Mouse (Mus musculus): ENCODE measurements around the gene Cep57l1. TPM values are rescaled to one million over a fixed set of nuclear protein-coding genes. Genes with fewer than 3 reads are reported as not detected.
"Not testable (repeated sequence)": the region's sequence is repeated elsewhere in the genome, so short reads cannot be mapped to it uniquely, and the experiment has no call there.

The Cep57l1 gene
- polyA plus RNA-seq, 1 experiment, result 11.8 TPM

DNA sequence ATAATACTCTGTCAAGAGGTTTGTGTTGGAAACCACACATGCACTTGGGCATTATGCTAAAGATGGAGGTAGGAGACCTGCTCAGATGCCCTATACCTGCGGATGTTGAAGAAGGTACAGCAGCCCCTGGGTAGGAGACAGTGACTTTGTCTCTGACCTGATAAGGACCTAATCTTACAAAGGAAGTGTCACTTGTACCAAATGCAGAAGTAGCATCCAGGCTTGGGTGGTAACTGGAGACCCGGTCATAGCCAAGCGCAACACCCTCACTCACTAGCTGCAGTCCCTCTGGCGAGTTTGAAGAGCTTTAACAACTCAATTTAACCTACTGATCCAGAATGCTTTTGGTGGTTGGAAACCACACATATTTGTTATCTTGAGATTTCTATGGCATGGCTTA is 18.1 kb upstream of the Cep57l1 start:
- Histone ChIP-seq H3K27ac (ENCODE audit: insufficient read depth, low read depth, low read length) (no peak overlapping the region), H3K4me1 (ENCODE audit: control insufficient read depth, insufficient read depth, low read length) (peaks cover 29% of the 10 kb centered on the region), H3K4me3 (ENCODE audit: insufficient read depth, low read length) (no peak overlapping the region)
- TF ChIP-seq POLR2A (IDR thresholded peaks at IDR 0.05; ENCODE audit: borderline replicate concordance, low read depth, low read length) (no peak), CTCF (IDR thresholded peaks at IDR 0.05; ENCODE audit: low read depth, low read length) (no peak)

DNA sequence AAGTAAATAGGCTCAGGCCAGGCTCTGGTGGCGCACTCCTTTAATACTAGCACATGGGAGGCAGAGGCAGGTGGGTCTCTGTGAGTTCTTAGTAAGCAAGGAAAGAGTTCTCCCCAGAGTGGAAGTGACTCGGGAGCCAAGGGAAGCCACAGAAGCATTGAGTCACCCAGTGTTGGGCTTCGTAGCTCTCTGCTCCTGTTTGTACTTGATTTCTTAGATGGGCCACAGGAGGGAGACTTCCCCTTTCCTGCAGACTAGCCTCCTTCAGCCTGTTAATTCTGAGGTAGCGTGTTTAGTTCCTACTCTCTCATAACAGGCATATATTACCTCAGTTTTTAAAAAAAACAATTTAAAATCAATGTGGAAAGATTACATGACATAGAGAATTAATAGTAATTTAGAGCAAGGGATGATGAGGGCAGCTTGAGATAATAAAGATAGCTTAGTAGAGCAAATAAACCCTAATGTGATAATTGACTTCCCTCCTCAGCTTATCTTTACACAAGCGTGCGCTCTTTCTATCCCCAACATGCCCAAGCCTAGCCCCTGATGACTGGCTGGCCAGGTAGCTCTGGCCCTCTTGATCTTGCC is 16.9 kb upstream of the Cep57l1 start:
- no peak overlapping the region for H3K27ac ChIP-seq (ENCODE audit: insufficient read depth, low read depth, low read length)
- no peak overlapping the region for H3K4me3 ChIP-seq (ENCODE audit: insufficient read depth, low read length)
- TF ChIP-seq POLR2A (IDR thresholded peaks at IDR 0.05; ENCODE audit: borderline replicate concordance, low read depth, low read length) (no peak), CTCF (IDR thresholded peaks at IDR 0.05; ENCODE audit: low read depth, low read length) (no peak)
- H3K4me1 ChIP-seq (ENCODE audit: control insufficient read depth, insufficient read depth, low read length), result peaks cover 29% of the 10 kb centered on the region

DNA sequence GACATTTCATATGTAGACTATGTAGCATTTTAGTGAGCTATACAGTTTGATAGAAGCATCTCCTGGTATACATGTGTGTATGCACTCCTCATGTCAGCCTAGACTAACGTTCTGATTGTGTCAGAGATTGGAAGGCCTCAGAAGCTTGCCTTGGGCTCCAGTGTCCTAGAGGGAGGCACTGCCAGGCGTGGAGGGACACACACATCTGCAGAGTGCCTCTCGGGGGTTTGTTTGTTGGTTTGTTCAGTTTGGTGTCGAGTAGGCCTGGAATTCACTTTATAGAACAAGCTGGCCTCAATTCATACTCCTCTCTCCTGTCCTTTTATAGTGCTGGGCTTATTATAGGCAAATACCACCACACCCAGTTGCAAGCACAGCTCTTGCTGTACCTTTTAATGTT is 16.3 kb upstream of the Cep57l1 start:
- no peak overlapping the region for H3K4me3 ChIP-seq (ENCODE audit: insufficient read depth, low read length)
- peaks cover 24% of the 10 kb centered on the region for H3K4me1 ChIP-seq (ENCODE audit: control insufficient read depth, insufficient read depth, low read length)
- TF ChIP-seq CTCF (IDR thresholded peaks at IDR 0.05; ENCODE audit: low read depth, low read length), result no peak
- no peak for TF ChIP-seq POLR2A (IDR thresholded peaks at IDR 0.05; ENCODE audit: borderline replicate concordance, low read depth, low read length)
- H3K27ac ChIP-seq (ENCODE audit: insufficient read depth, low read depth, low read length), result no peak overlapping the region

DNA sequence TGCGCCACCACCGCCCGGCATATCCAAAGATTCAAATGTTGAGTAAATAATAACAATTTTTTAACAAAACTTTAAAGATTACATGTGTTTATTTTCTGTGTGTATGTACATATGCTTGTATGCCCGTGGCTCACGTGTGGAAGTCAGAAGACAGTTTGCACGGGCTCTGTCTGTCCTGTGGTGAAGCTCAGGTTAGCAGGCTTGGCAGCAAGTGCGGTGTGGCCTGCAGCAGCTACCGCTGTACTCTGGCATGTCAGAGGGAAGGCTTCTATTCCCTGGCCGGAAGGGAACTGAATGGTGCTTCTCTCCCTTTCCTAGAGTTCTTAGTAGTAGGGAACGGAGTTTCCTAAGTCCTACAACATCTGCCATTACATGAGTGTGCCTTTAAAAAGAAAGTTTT is 15.4 kb upstream of the Cep57l1 start:
- no peak for TF ChIP-seq CTCF (IDR thresholded peaks at IDR 0.05; ENCODE audit: low read depth, low read length)
- no peak for TF ChIP-seq POLR2A (IDR thresholded peaks at IDR 0.05; ENCODE audit: borderline replicate concordance, low read depth, low read length)
- Histone ChIP-seq H3K4me1 (ENCODE audit: control insufficient read depth, insufficient read depth, low read length) (peaks cover 20% of the 10 kb centered on the region), H3K27ac (ENCODE audit: insufficient read depth, low read depth, low read length) (no peak overlapping the region), H3K4me3 (ENCODE audit: insufficient read depth, low read length) (no peak overlapping the region)

DNA sequence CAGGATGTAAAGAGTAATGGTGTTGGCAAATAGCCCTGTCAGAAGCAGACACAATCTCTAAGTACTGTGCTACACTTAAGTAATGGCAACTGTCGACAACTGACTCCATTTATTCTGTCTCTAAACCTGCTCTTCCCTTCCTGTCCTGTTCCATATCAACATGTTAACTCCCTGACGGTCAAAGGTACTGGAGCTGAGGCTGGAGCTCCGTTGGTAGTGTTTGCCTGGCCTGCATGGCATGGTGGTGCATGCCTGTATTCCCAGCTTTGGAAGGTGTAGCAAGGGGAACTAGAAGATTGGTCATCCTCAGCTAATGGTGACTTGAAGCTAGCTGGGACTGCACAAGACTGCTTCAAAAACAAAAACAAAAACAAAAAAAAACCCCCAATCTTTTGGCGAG is 14.2 kb upstream of the Cep57l1 start:
- no peak overlapping the region for H3K27ac ChIP-seq (ENCODE audit: insufficient read depth, low read depth, low read length)
- H3K4me1 ChIP-seq (ENCODE audit: control insufficient read depth, insufficient read depth, low read length), result peaks cover 17% of the 10 kb centered on the region
- no peak for TF ChIP-seq CTCF (IDR thresholded peaks at IDR 0.05; ENCODE audit: low read depth, low read length)
- no peak for TF ChIP-seq POLR2A (IDR thresholded peaks at IDR 0.05; ENCODE audit: borderline replicate concordance, low read depth, low read length)
- no peak overlapping the region for H3K4me3 ChIP-seq (ENCODE audit: insufficient read depth, low read length)

DNA sequence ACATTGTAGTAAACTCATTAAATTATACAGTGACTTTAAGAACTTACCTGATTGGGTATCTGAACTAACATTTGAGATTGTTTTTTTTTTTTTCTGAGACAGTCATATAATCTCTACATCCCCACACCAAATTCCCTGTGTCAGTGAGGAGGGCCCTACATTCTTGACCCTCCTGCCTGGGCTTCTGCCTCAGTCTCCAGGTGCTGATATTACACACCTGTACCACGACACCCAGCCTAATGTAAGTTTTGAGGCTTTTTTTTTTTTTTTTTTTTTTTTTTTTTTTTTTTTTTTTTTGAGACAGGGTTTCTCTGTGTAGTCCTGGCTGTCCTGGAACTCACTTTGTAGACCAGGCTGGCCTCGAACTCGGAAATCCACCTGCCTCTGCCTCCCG is 13.6 kb upstream of the Cep57l1 start:
- peaks cover 15% of the 10 kb centered on the region for H3K4me1 ChIP-seq (ENCODE audit: control insufficient read depth, insufficient read depth, low read length)
- not testable (repeated sequence) for H3K27ac ChIP-seq (ENCODE audit: insufficient read depth, low read depth, low read length); H3K4me3 ChIP-seq (ENCODE audit: insufficient read depth, low read length)

DNA sequence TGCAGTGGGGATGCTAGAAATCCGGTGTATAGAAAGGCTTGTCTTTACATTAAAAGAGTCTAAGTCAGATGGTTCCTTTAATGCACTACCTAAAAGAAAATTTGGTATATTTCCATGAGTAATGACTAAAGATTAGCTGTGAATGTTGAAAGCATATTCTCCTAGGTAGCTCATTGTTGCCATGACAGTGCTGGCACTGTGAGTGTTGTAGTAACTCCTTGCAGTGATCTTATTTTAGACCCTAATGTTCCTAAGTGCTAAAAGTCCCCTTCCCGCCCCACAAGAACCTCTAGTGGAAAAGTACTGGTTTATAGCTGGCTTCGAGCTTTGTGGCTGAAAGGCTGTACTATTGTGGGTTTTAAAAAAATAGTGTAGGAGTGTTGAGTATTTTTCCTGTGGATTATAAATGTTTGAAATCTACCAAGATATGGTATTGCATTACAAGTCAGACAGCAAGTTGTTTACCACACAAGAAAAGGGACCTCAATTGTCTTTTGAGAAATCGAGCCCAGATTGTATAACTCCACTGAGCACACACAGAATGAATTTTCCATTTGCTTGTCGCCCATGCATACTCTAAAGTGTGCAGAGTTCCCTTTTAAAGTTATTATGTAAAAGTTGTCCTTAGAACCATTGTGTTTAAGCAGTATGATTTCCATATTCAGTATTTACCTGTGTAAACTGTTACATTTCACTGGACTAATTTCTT is 13.1 kb upstream of the Cep57l1 start:
- Histone ChIP-seq H3K4me3 (ENCODE audit: insufficient read depth, low read length) (no peak overlapping the region), H3K27ac (ENCODE audit: insufficient read depth, low read depth, low read length) (no peak overlapping the region), H3K4me1 (ENCODE audit: control insufficient read depth, insufficient read depth, low read length) (peaks cover 11% of the 10 kb centered on the region)
- TF ChIP-seq CTCF (IDR thresholded peaks at IDR 0.05; ENCODE audit: low read depth, low read length) (no peak), POLR2A (IDR thresholded peaks at IDR 0.05; ENCODE audit: borderline replicate concordance, low read depth, low read length) (no peak)

DNA sequence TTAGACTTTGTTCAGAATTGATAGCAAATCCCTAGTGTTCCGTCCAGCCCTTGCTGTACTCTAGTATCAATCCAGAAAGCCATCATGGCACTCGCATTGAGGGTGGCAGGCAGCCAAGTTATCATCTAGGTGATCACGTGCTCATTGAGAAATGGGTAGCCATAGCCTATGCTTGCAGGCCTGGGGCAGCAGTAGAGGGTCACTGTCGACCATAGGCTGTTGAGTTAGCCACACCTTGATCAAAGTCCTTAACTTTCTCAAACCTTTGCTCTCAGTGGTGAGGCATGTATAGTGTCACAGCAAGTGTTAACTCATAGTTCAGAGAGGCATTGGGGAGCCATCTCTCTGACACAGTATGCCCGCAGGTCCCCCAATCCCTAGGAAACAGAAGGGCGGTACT is 11.5 kb upstream of the Cep57l1 start:
- no peak for TF ChIP-seq POLR2A (IDR thresholded peaks at IDR 0.05; ENCODE audit: borderline replicate concordance, low read depth, low read length)
- TF ChIP-seq CTCF (IDR thresholded peaks at IDR 0.05; ENCODE audit: low read depth, low read length), result no peak
- Histone ChIP-seq H3K4me3 (ENCODE audit: insufficient read depth, low read length) (no peak overlapping the region), H3K27ac (ENCODE audit: insufficient read depth, low read depth, low read length) (no peak overlapping the region), H3K4me1 (ENCODE audit: control insufficient read depth, insufficient read depth, low read length) (peaks cover 5% of the 10 kb centered on the region; the same call in 1 of the 2 replicates)

DNA sequence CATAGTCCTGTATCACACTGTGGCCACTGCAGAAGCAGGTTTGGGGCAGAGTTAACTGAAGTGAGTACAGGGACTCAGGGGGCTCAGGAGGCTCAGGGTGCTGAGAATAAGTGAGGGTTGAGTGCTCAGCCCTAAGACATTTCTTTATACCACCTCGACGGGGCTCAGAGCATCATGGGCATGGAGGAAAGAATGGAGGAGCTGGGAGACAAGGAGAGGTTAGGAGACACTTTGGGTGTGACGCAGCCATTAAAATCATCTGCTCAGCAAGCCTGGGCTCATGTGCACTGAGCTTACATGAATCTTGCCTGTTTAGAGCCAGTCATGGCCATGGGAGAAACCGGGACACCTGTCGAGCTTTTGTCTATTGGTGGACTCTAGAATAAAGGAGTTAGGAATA is 10.7 kb upstream of the Cep57l1 start:
- TF ChIP-seq CTCF (IDR thresholded peaks at IDR 0.05; ENCODE audit: low read depth, low read length) (no peak), POLR2A (IDR thresholded peaks at IDR 0.05; ENCODE audit: borderline replicate concordance, low read depth, low read length) (no peak)
- H3K27ac ChIP-seq (ENCODE audit: insufficient read depth, low read depth, low read length), result no peak overlapping the region
- peaks cover 9% of the 10 kb centered on the region for H3K4me1 ChIP-seq (ENCODE audit: control insufficient read depth, insufficient read depth, low read length)
- H3K4me3 ChIP-seq (ENCODE audit: insufficient read depth, low read length), result no peak overlapping the region

DNA sequence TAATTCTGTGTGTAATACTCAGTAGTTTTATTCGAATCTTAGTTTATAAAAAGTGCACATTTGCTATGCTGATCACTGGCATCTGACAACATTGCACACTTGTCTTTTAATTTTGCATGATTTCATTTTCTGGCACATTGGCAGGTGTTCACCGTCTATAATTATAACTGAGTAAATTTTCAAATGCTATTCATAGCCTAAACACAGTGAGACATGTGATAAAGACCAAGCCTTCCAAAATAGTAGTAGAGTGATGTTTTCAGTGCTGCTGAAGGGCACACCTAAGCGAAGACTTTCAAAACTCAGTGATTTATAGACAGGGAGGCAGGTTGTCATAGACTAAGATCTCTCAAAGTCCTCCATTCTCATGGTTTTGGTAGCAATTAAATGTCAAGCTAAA is 9.6 kb upstream of the Cep57l1 start:
- Histone ChIP-seq H3K4me1 (ENCODE audit: control insufficient read depth, insufficient read depth, low read length) (peaks cover 14% of the 10 kb centered on the region), H3K4me3 (ENCODE audit: insufficient read depth, low read length) (no peak overlapping the region), H3K27ac (ENCODE audit: insufficient read depth, low read depth, low read length) (no peak overlapping the region)
- no peak for TF ChIP-seq CTCF (IDR thresholded peaks at IDR 0.05; ENCODE audit: low read depth, low read length)

DNA sequence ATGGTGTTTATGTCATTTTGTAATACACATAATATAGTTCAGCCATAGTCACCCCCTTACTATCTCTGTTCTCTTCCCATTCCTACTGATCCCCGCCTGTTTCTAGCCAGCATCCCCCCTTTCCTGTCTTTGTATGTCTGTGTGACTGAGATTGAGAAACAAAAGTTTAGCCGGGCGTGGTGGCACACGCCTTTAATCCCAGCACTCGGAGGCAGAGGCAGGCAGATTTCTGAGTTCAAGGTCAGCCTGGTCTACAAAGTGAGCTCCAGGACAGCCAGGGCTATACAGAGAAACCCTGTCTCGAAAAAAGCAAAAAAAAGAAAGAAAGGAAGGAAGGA is 9.0 kb upstream of the Cep57l1 start:
- peaks cover 19% of the 10 kb centered on the region for H3K4me1 ChIP-seq (ENCODE audit: control insufficient read depth, insufficient read depth, low read length)
- not testable (repeated sequence) for H3K4me3 ChIP-seq (ENCODE audit: insufficient read depth, low read length); H3K27ac ChIP-seq (ENCODE audit: insufficient read depth, low read depth, low read length)
